Mouse (Mus musculus) heart, adult 11 months (tissue): ENCODE results near the gene Epha4.

Experiments
- DNase-seq: peaks from one replicate; pipeline ENCODE4 v3.0.0; 2022

The Epha4 gene

GRCm38 (mm10) chr1:77512059-77512407 lies 2.9 kb downstream of the Epha4 start:
- peak; percentile 81 for DNase-seq

- peak; percentile 50 for DNase-seq
These were observed 3.4 kb downstream of the Epha4 start for GRCm38 (mm10) chr1:77511372-77512058.

GRCm38 (mm10) chr1:77510623-77511022 lies 4.3 kb downstream of the Epha4 start:
- DNase-seq, result peak; percentile 80

- peak; percentile 84 for DNase-seq
These were observed 8.1 kb downstream of the Epha4 start for GRCm38 (mm10) chr1:77506856-77507200.

GRCm38 (mm10) chr1:77506038-77506855 lies 8.6 kb downstream of the Epha4 start:
- peak; percentile 37 for DNase-seq

- DNase-seq, result peak; percentile 64
These were observed 9.6 kb downstream of the Epha4 start for GRCm38 (mm10) chr1:77505263-77505662.

- DNase-seq, result peak; percentile 52
These were observed 10.1 kb downstream of the Epha4 start for GRCm38 (mm10) chr1:77504813-77505212.

GRCm38 (mm10) chr1:77503711-77504181 lies 11.1 kb downstream of the Epha4 start:
- DNase-seq, result peak; percentile 75

GRCm38 (mm10) chr1:77502554-77503119 lies 12.3 kb downstream of the Epha4 start:
- DNase-seq, result peak; percentile 84

GRCm38 (mm10) chr1:77501363-77501933 lies 13.4 kb downstream of the Epha4 start:
- peak; percentile 64 for DNase-seq

GRCm38 (mm10) chr1:77497506-77497905 lies 17.4 kb downstream of the Epha4 start:
- DNase-seq, result peak; percentile 71

- peak; percentile 74 for DNase-seq
These were observed 18.3 kb downstream of the Epha4 start for GRCm38 (mm10) chr1:77496468-77497181.

- peak; percentile 41 for DNase-seq
These were observed 19.1 kb downstream of the Epha4 start for GRCm38 (mm10) chr1:77495790-77496158.

GRCm38 (mm10) chr1:77495030-77495789 lies 19.7 kb downstream of the Epha4 start:
- no peak for DNase-seq

GRCm38 (mm10) chr1:77493841-77494635 lies 20.9 kb downstream of the Epha4 start:
- peak; percentile 84 for DNase-seq

GRCm38 (mm10) chr1:77490166-77490565 lies 24.7 kb downstream of the Epha4 start:
- no peak for DNase-seq

- DNase-seq, result no peak
These were observed 25.5 kb downstream of the Epha4 start for GRCm38 (mm10) chr1:77489387-77489786.

- DNase-seq, result peak; percentile 87
These were observed 26.9 kb downstream of the Epha4 start for GRCm38 (mm10) chr1:77487856-77488462.

GRCm38 (mm10) chr1:77484766-77485596 lies 29.9 kb downstream of the Epha4 start:
- DNase-seq, result peak; percentile 45
